Mouse (Mus musculus): ENCODE measurements around the gene Zfp619.

GRCm38 (mm10) chr7:39544242-39545111 lies 26.9 kb downstream of the Zfp619 start:
- TF ChIP-seq POLR2A (IDR thresholded peaks at IDR 0.05; ENCODE audit: control insufficient read depth, low read depth, low read length) (peak; percentile 46; the same call in 1 of the 2 replicates), CTCF (IDR thresholded peaks at IDR 0.05; ENCODE audit: control insufficient read depth, insufficient read depth, insufficient replicate concordance, low read depth, low read length) (no peak)

Measured in testis, adult 2 months (tissue).